Mouse (Mus musculus): ENCODE results near the gene Shb.

- TF ChIP-seq EP300 (IDR thresholded peaks at IDR 0.05; ENCODE audit: low read depth) (no peak), CTCF (IDR thresholded peaks at IDR 0.05; ENCODE audit: low read depth) (no peak)
These were observed 54.1 kb downstream of the Shb start for GRCm38 (mm10) chr4:45478178-45478577.

All from heart, postnatal 0 days (tissue).